Mouse (Mus musculus): ENCODE data around the gene H2al1f. TPM values are rescaled to one million over a fixed set of nuclear protein-coding genes. Genes with fewer than 3 reads are reported as not detected.

The H2al1f gene
- total RNA-seq, 4 experiments from 2014 or later, result not detected

Other genes starting within 250 kb of the H2al1f start
- not detected for gene H2al1a, start 15.9 kb upstream of the H2al1f start, total RNA-seq (2022)
- not detected for gene H2al1b, start 12.7 kb upstream of the H2al1f start, total RNA-seq (2022)
- gene H2al1c, start 9.5 kb upstream of the H2al1f start, total RNA-seq (2022), result not detected
- not detected for gene H2al1d, start 6.3 kb upstream of the H2al1f start, total RNA-seq (2022)
- not detected for gene H2al1e, start 3.2 kb upstream of the H2al1f start, total RNA-seq (2022)
- gene H2al1g, start 3.1 kb downstream of the H2al1f start, total RNA-seq (2022), result not detected
- gene H2al1h, start 6.3 kb downstream of the H2al1f start, total RNA-seq (2022), result not detected
- not detected for gene H2al1i, start 9.5 kb downstream of the H2al1f start, total RNA-seq (2022)
- gene H2al1j, start 12.7 kb downstream of the H2al1f start, total RNA-seq (2022), result not detected